Mouse (Mus musculus): ENCODE measurements around the gene Rad51b. TPM values are rescaled to one million over a fixed set of nuclear protein-coding genes. Genes with fewer than 3 reads are reported as not detected.

Rad51b gene
- total and polyA plus RNA-seq, 3 experiments, result 1.6 to 45.5 (median 22.0) TPM

DNA sequence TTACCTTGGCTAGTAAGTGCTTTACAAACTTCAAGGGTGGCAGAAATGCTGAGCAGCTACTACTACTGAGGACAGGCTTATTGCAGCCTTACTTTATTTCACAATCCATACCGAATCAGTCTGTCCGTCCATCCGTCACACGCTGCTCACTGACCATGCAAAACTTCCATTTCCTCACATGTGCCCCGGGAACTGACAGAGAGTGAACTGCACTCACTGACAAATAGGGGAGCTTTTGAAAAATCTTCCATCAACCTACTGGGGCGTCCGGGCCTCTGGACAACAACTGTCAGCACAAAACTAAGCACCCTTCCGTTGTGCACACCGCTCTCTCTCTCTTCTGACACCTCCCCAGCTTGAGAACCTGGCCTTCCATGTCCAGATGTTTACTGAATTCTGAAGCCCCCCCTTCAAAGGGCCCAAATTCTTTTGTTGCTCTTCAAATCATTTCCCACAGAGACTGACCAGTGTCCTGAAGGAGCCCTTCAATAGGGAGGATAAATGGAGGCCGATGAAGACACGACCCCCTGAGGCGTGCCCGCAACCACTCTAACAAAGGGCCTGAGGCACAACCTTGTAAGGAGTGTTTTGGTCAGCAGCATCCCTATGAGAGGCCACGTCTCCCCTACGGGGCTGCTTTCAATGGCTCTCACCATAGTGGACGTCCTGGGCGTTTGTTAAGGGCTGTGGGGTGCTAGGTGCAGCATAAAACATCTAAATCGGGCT is 515.9 kb downstream of the Rad51b start:
- peaks cover 3% of the 10 kb centered on the region for H3K36me3 ChIP-seq (replicated peaks)
- ATAC-seq (ENCODE audit: extremely low read depth, insufficient number of reproducible peaks, low FRiP score, poor library complexity, severe bottlenecking), result no peak
- no peak for DNase-seq (ENCODE audit: low spot score)
- H3K4me3 ChIP-seq (ENCODE audit: low read depth, low read length), result no peak overlapping the region
- no peaks in the 10 kb centered on the region for H3K9me3 ChIP-seq (replicated peaks)
- H3K27me3 ChIP-seq (ENCODE audit: insufficient read depth, low read length), result no peaks in the 10 kb centered on the region; the same call in 1 of the 2 replicates
- TF ChIP-seq GATA1 (IDR thresholded peaks at IDR 0.05; ENCODE audit: borderline replicate concordance, low read length) (no peak), GATA2 (IDR thresholded peaks at IDR 0.05; ENCODE audit: borderline replicate concordance, low read depth, low read length) (no peak)
- peaks cover 16% of the 10 kb centered on the region for H3K4me1 ChIP-seq (ENCODE audit: insufficient read depth, low read depth, low read length)

DNA sequence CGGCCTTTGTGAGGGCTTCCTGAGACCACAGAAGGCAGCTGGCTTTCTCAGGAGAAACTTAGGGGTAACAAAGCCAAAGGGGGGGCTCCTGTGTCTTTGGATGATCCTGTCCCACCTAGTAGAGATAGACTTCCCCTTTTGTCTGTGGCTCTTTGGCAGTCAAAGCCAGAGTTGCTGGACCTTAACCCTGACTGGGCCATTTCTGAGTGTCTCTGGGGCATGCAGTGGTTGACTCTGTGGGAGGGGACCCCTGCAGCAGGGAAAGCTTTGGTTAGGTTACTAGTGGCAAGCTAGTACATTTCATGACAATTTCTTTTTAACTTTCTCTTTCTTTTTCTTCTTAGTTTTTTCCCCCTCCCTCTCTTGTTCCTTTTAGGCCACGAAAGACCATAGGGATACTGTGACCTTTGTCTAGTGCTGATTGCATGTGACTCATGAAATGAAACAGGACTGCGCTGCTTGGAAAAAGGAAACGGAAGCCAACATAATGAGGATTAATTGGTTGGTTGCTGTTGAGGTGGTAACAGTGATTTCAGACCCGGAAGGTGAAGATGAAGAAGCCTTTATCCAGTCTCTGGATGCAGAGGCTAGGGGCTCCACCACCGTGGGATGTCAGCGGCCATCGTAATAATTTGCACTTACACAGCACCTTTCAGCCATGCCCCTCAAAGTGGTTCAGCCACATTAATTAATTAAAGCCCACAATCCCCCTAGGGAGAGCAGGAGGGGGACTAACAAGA is 516.7 kb downstream of the Rad51b start:
- DNase-seq (ENCODE audit: low spot score), result no peak
- ATAC-seq (ENCODE audit: extremely low read depth, insufficient number of reproducible peaks, low FRiP score, poor library complexity, severe bottlenecking), result no peak
- H3K9me3 ChIP-seq (replicated peaks), result no peaks in the 10 kb centered on the region
- no peak for TF ChIP-seq GATA1 (IDR thresholded peaks at IDR 0.05; ENCODE audit: borderline replicate concordance, low read length)
- TF ChIP-seq POLR2AphosphoS5 (IDR thresholded peaks at IDR 0.05; ENCODE audit: insufficient replicate concordance, low read depth, low read length), result no peak
- no peak for TF ChIP-seq CTCF (IDR thresholded peaks at IDR 0.05; ENCODE audit: low read depth, low read length)
- TF ChIP-seq TAL1 (conservative IDR thresholded peaks at IDR 0.05; ENCODE audit: low read depth, low read length), result no peak
- TF ChIP-seq GATA2 (IDR thresholded peaks at IDR 0.05; ENCODE audit: borderline replicate concordance, low read depth, low read length), result no peak
- H3K4me3 ChIP-seq (ENCODE audit: low read depth, low read length), result no peak overlapping the region
- H3K36me3 ChIP-seq (replicated peaks), result peaks cover 3% of the 10 kb centered on the region
- H3K27me3 ChIP-seq (ENCODE audit: insufficient read depth, low read length), result no peaks in the 10 kb centered on the region; the same call in 1 of the 2 replicates
- peaks cover 13% of the 10 kb centered on the region for H3K4me1 ChIP-seq (ENCODE audit: insufficient read depth, low read depth, low read length)

DNA sequence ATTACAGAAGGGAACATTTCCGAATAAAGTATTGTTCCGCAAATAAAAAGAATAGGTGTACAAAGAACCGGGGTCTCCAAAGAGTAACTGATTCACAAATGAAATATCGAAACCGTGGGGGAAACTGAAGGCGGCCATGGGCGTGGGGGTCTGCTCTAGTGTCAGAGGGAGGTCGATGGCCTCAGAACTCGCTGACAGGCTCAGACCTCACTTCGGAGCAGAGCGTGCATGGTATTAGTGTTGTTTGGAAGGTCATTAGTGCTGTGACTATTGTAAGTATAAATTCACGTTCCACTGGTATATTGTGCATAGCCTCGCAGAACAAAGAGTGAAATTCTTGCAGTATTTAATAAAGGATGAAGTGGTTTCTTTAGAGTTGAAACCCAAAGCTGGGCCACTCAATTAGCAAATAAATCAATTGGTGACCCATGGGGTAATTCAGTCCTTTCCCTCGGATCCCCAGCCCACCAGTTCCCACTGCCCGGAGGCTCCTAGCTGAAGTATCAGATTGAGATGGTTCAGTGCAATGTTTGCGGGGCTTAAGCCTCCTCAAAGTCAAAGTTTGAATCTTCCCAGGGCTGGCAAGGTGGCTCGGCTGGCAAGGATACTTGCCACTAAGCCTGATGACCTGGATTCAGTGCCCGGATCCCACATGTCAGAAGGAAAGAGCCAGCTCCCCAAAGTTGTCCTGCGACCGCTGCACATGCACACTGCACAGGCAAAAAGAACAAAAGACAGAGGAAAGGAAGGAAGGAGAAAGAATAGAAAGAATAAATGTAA is 517.4 kb downstream of the Rad51b start:
- Histone ChIP-seq H3K4me1 (ENCODE audit: insufficient read depth, low read depth, low read length) (peaks cover 18% of the 10 kb centered on the region), H3K9me3 (replicated peaks) (no peaks in the 10 kb centered on the region), H3K27me3 (ENCODE audit: insufficient read depth, low read length) (no peaks in the 10 kb centered on the region; the same call in 1 of the 2 replicates), H3K36me3 (replicated peaks) (peaks cover 3% of the 10 kb centered on the region), H3K4me3 (ENCODE audit: low read depth, low read length) (no peak overlapping the region)
- DNase-seq (ENCODE audit: low spot score), result no peak
- no peak for TF ChIP-seq GATA1 (IDR thresholded peaks at IDR 0.05; ENCODE audit: borderline replicate concordance, low read length)
- TF ChIP-seq POLR2AphosphoS5 (IDR thresholded peaks at IDR 0.05; ENCODE audit: insufficient replicate concordance, low read depth, low read length), result no peak
- TF ChIP-seq TAL1 (conservative IDR thresholded peaks at IDR 0.05; ENCODE audit: low read depth, low read length), result no peak
- no peak for TF ChIP-seq GATA2 (IDR thresholded peaks at IDR 0.05; ENCODE audit: borderline replicate concordance, low read depth, low read length)
- no peak for TF ChIP-seq CTCF (IDR thresholded peaks at IDR 0.05; ENCODE audit: low read depth, low read length)
- no peak for ATAC-seq (ENCODE audit: extremely low read depth, insufficient number of reproducible peaks, low FRiP score, poor library complexity, severe bottlenecking)

DNA sequence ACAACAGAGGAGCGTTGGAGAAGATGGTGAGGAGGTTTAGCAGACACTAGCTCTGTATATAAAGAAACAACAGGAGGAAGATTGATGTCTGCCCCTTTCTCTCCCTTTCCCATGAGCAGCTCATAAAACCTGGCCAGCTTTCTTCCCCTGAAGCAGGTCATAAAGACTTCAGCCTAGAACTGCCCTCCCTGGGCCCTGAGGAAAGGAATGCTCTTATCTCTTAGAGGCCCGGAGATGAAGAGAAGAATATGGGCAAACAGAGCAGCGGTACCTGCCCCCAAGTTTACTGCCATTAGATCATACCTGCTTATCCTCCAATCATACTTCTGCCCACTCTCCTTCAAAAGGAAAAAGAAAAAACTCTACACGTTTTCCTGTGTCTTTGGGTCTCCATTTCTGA is 519.2 kb downstream of the Rad51b start:
- H3K27me3 ChIP-seq (ENCODE audit: insufficient read depth, low read length), result no peaks in the 10 kb centered on the region; the same call in 1 of the 2 replicates
- H3K36me3 ChIP-seq (replicated peaks), result peaks cover 3% of the 10 kb centered on the region
- DNase-seq (ENCODE audit: low spot score), result no peak
- ATAC-seq (ENCODE audit: extremely low read depth, insufficient number of reproducible peaks, low FRiP score, poor library complexity, severe bottlenecking), result no peak
- peaks cover 25% of the 10 kb centered on the region for H3K4me1 ChIP-seq (ENCODE audit: insufficient read depth, low read depth, low read length)
- TF ChIP-seq GATA1 (IDR thresholded peaks at IDR 0.05; ENCODE audit: borderline replicate concordance, low read length) (no peak), CTCF (IDR thresholded peaks at IDR 0.05; ENCODE audit: low read depth, low read length) (no peak), TAL1 (conservative IDR thresholded peaks at IDR 0.05; ENCODE audit: low read depth, low read length) (no peak), GATA2 (IDR thresholded peaks at IDR 0.05; ENCODE audit: borderline replicate concordance, low read depth, low read length) (no peak), POLR2AphosphoS5 (IDR thresholded peaks at IDR 0.05; ENCODE audit: insufficient replicate concordance, low read depth, low read length) (no peak)
- no peaks in the 10 kb centered on the region for H3K9me3 ChIP-seq (replicated peaks)
- H3K4me3 ChIP-seq (ENCODE audit: low read depth, low read length), result no peak overlapping the region

DNA sequence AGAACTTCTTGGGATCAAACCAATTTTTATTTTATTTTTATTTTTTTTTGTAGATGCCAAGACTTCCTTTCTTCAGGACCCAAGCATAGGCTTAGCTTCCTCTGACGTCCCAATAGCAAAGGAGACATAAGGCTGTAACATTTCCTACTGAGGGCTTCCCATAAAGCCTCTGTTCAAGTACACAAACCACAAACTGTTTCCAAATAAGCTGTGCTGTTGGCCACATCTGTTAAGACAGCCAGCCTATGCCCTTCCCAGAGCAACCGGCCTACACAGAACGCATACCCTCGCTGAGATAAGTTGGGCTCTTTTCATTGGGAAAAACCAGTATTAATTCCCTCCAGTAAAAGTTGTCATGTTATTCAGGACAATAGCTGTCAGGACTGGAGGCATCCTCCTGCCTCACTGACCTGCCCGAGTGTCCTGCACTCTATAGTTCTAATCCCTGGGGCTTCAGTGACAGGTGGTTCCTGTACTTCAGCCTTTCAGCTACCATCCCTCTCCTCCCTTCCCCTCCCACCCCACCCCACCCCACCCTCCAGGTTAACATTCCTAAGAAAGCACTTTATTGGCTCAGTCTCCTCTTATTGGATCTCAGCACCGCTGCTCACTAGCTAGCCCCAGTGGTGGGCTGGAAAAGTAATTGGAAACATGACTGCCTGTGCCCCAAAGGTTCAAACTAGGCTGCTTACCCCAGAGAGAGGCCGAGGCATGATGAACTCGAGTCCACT is 523.3 kb downstream of the Rad51b start:
- no peaks in the 10 kb centered on the region for H3K9me3 ChIP-seq (replicated peaks)
- no peaks in the 10 kb centered on the region; the same call in 1 of the 2 replicates for H3K27me3 ChIP-seq (ENCODE audit: insufficient read depth, low read length)
- DNase-seq (ENCODE audit: low spot score) (no peak), ATAC-seq (ENCODE audit: extremely low read depth, insufficient number of reproducible peaks, low FRiP score, poor library complexity, severe bottlenecking) (no peak)
- H3K36me3 ChIP-seq (replicated peaks), result no peaks in the 10 kb centered on the region
- no peak overlapping the region for H3K4me3 ChIP-seq (ENCODE audit: low read depth, low read length)
- no peak for TF ChIP-seq GATA2 (IDR thresholded peaks at IDR 0.05; ENCODE audit: borderline replicate concordance, low read depth, low read length)
- TF ChIP-seq CTCF (IDR thresholded peaks at IDR 0.05; ENCODE audit: low read depth, low read length), result no peak
- no peak for TF ChIP-seq GATA1 (IDR thresholded peaks at IDR 0.05; ENCODE audit: borderline replicate concordance, low read length)
- TF ChIP-seq POLR2AphosphoS5 (IDR thresholded peaks at IDR 0.05; ENCODE audit: insufficient replicate concordance, low read depth, low read length), result no peak
- H3K4me1 ChIP-seq (ENCODE audit: insufficient read depth, low read depth, low read length), result peaks cover 35% of the 10 kb centered on the region
